Mouse (Mus musculus): Measurements from ENCODE around the gene Mobp. TPM values are rescaled to one million over a fixed set of nuclear protein-coding genes. Genes with fewer than 3 reads are reported as not detected.
"Not testable (repeated sequence)": the region's sequence is repeated elsewhere in the genome, so short reads cannot be mapped to it uniquely, and the experiment has no call there.

Gene Mobp
- not detected in 2 replicates for polyA plus RNA-seq (2015; fragmentation: Nextera tagmentation; extraction: Ambion mirVana)

- no peak for ATAC-seq
Observed at GRCm38 (mm10) chr9:120149222-120149828, at the start of gene Mobp. Mobp (plus strand) TSS chr9:120149707.

GRCm38 (mm10) chr9:120101165-120101564 is 48.3 kb upstream of the Mobp start:
- Histone ChIP-seq H3K27ac (ENCODE audit: low read length) (no peak overlapping the region), H3K4me3 (ENCODE audit: low read length) (no peak overlapping the region), H3K27me3 (replicated peaks; ENCODE audit: control insufficient read depth, insufficient read depth, low read length) (no peaks in the 10 kb centered on the region), H3K9me3 (ENCODE audit: control insufficient read depth, low read length) (0 out of 2 replicates have a peak, but pooled peaks cover 3% of the 10 kb centered on the region), H3K36me3 (ENCODE audit: control insufficient read depth, insufficient read depth, low read length) (no peaks in the 10 kb centered on the region), H3K9ac (ENCODE audit: low read depth, low read length) (no peak overlapping the region), H3K4me2 (ENCODE audit: low read depth, low read length) (no peak overlapping the region), H3K4me1 (ENCODE audit: control insufficient read depth, insufficient read depth, low read length) (no peaks in the 10 kb centered on the region)
- WGBS, result 92% methylated on average over 2 of the region's 2 CpGs
- no peak for ATAC-seq

More at GRCm38 (mm10) chr9:120149222-120149828, at the start of gene Mobp:
- 75% methylated on average over 11 of the region's 11 CpGs for WGBS
- no peaks in the 10 kb centered on the region for H3K36me3 ChIP-seq (ENCODE audit: control insufficient read depth, insufficient read depth, low read length)
- H3K27ac ChIP-seq (ENCODE audit: low read length), result no peak within 1 kb of the TSS
- no peak within 1 kb of the TSS for H3K9ac ChIP-seq (ENCODE audit: low read depth, low read length)
- H3K4me1 ChIP-seq (ENCODE audit: control insufficient read depth, insufficient read depth, low read length), result no peaks in the 10 kb centered on the region
- H3K9me3 ChIP-seq (ENCODE audit: control insufficient read depth, low read length), result no peaks in the 10 kb centered on the region
- H3K4me2 ChIP-seq (ENCODE audit: low read depth, low read length), result no peak within 1 kb of the TSS
- H3K4me3 ChIP-seq (ENCODE audit: low read length), result no peak within 1 kb of the TSS
- H3K27me3 ChIP-seq (replicated peaks; ENCODE audit: control insufficient read depth, insufficient read depth, low read length), result no peaks in the 10 kb centered on the region

GRCm38 (mm10) chr9:120108953-120109352 is 40.6 kb upstream of the Mobp start:
- H3K9ac ChIP-seq (ENCODE audit: low read depth, low read length); ATAC-seq; H3K27me3 ChIP-seq (replicated peaks; ENCODE audit: control insufficient read depth, insufficient read depth, low read length); H3K4me1 ChIP-seq (ENCODE audit: control insufficient read depth, insufficient read depth, low read length); H3K4me3 ChIP-seq (ENCODE audit: low read length); H3K27ac ChIP-seq (ENCODE audit: low read length); H3K4me2 ChIP-seq (ENCODE audit: low read depth, low read length); H3K36me3 ChIP-seq (ENCODE audit: control insufficient read depth, insufficient read depth, low read length); H3K9me3 ChIP-seq (ENCODE audit: control insufficient read depth, low read length): not testable (repeated sequence)
- WGBS, result 96% methylated on average over 12 of the region's 12 CpGs

GRCm38 (mm10) chr9:120110211-120111018 is 39.1 kb upstream of the Mobp start, which contains the start of gene Slc25a38:
Slc25a38 (plus strand) TSS chr9:120110374.
- Histone ChIP-seq H3K27me3 (replicated peaks; ENCODE audit: control insufficient read depth, insufficient read depth, low read length) (no peaks in the 10 kb centered on the region), H3K9me3 (ENCODE audit: control insufficient read depth, low read length) (no peaks in the 10 kb centered on the region), H3K36me3 (ENCODE audit: control insufficient read depth, insufficient read depth, low read length) (no peaks in the 10 kb centered on the region), H3K4me3 (ENCODE audit: low read length) (peak within 1 kb of the TSS; percentile 92), H3K9ac (ENCODE audit: low read depth, low read length) (peak within 1 kb of the TSS; percentile 86), H3K4me1 (ENCODE audit: control insufficient read depth, insufficient read depth, low read length) (peaks cover 5% of the 10 kb centered on the region), H3K27ac (ENCODE audit: low read length) (peak within 1 kb of the TSS; percentile 95), H3K4me2 (ENCODE audit: low read depth, low read length) (peak within 1 kb of the TSS; percentile 82)
- 1% methylated on average over 62 of the region's 62 CpGs for WGBS
- peak; percentile 97 for ATAC-seq

- Histone ChIP-seq H3K9ac (ENCODE audit: low read depth, low read length) (peak overlapping the region; percentile 86; the same call in 1 of the 2 replicates), H3K9me3 (ENCODE audit: control insufficient read depth, low read length) (no peaks in the 10 kb centered on the region), H3K4me2 (ENCODE audit: low read depth, low read length) (peak overlapping the region; percentile 82), H3K4me1 (ENCODE audit: control insufficient read depth, insufficient read depth, low read length) (peaks cover 10% of the 10 kb centered on the region), H3K4me3 (ENCODE audit: low read length) (peak overlapping the region; percentile 92), H3K36me3 (ENCODE audit: control insufficient read depth, insufficient read depth, low read length) (no peaks in the 10 kb centered on the region), H3K27ac (ENCODE audit: low read length) (peak overlapping the region; percentile 95), H3K27me3 (replicated peaks; ENCODE audit: control insufficient read depth, insufficient read depth, low read length) (no peaks in the 10 kb centered on the region)
- ATAC-seq, result no peak
- 77% methylated on average over 15 of the region's 15 CpGs for WGBS
Observed at GRCm38 (mm10) chr9:120111156-120111945, 38.2 kb upstream of the Mobp start.

GRCm38 (mm10) chr9:120112472-120112871 is 37.0 kb upstream of the Mobp start:
- 88% methylated on average over 6 of the region's 6 CpGs for WGBS

GRCm38 (mm10) chr9:120113456-120113855 is 36.1 kb upstream of the Mobp start:
- Histone ChIP-seq H3K9ac (ENCODE audit: low read depth, low read length) (no peak overlapping the region), H3K4me3 (ENCODE audit: low read length) (no peak overlapping the region), H3K27ac (ENCODE audit: low read length) (no peak overlapping the region), H3K9me3 (ENCODE audit: control insufficient read depth, low read length) (no peaks in the 10 kb centered on the region), H3K4me1 (ENCODE audit: control insufficient read depth, insufficient read depth, low read length) (peaks cover 13% of the 10 kb centered on the region), H3K36me3 (ENCODE audit: control insufficient read depth, insufficient read depth, low read length) (no peaks in the 10 kb centered on the region), H3K4me2 (ENCODE audit: low read depth, low read length) (no peak overlapping the region), H3K27me3 (replicated peaks; ENCODE audit: control insufficient read depth, insufficient read depth, low read length) (no peaks in the 10 kb centered on the region)
- no peak for ATAC-seq
- 90% methylated on average over 7 of the region's 7 CpGs for WGBS

More at GRCm38 (mm10) chr9:120112472-120112871, 37.0 kb upstream of the Mobp start:
- no peak overlapping the region for H3K4me2 ChIP-seq (ENCODE audit: low read depth, low read length)
- no peaks in the 10 kb centered on the region for H3K27me3 ChIP-seq (replicated peaks; ENCODE audit: control insufficient read depth, insufficient read depth, low read length)
- no peak for ATAC-seq
- no peaks in the 10 kb centered on the region for H3K36me3 ChIP-seq (ENCODE audit: control insufficient read depth, insufficient read depth, low read length)
- no peak overlapping the region for H3K4me3 ChIP-seq (ENCODE audit: low read length)
- no peaks in the 10 kb centered on the region for H3K9me3 ChIP-seq (ENCODE audit: control insufficient read depth, low read length)
- peaks cover 13% of the 10 kb centered on the region for H3K4me1 ChIP-seq (ENCODE audit: control insufficient read depth, insufficient read depth, low read length)
- H3K9ac ChIP-seq (ENCODE audit: low read depth, low read length), result no peak overlapping the region
- H3K27ac ChIP-seq (ENCODE audit: low read length), result no peak overlapping the region

- no peaks in the 10 kb centered on the region for H3K27me3 ChIP-seq (replicated peaks; ENCODE audit: control insufficient read depth, insufficient read depth, low read length)
- no peak overlapping the region for H3K4me3 ChIP-seq (ENCODE audit: low read length)
- H3K27ac ChIP-seq (ENCODE audit: low read length), result no peak overlapping the region
- 85% methylated on average over 17 of the region's 17 CpGs for WGBS
- H3K4me2 ChIP-seq (ENCODE audit: low read depth, low read length), result no peak overlapping the region
- no peak for ATAC-seq
- peaks cover 13% of the 10 kb centered on the region for H3K4me1 ChIP-seq (ENCODE audit: control insufficient read depth, insufficient read depth, low read length)
- no peaks in the 10 kb centered on the region for H3K9me3 ChIP-seq (ENCODE audit: control insufficient read depth, low read length)
- no peaks in the 10 kb centered on the region for H3K36me3 ChIP-seq (ENCODE audit: control insufficient read depth, insufficient read depth, low read length)
- H3K9ac ChIP-seq (ENCODE audit: low read depth, low read length), result no peak overlapping the region
Observed at GRCm38 (mm10) chr9:120114051-120114788, 35.3 kb upstream of the Mobp start.
